Mouse (Mus musculus): Measurements from ENCODE around the gene Grk3.

- TF ChIP-seq CTCF (IDR thresholded peaks at IDR 0.05; ENCODE audit: low read depth, low read length) (no peak), POLR2A (IDR thresholded peaks at IDR 0.05; ENCODE audit: extremely low read depth, insufficient read depth, low read length) (no peak)
Observed at GRCm38 (mm10) chr5:112997516-112998186, 17.9 kb downstream of the Grk3 start.

Data from liver, adult 2 months (tissue).